Comparison of ENCODE assay signal across 8 mouse cellular contexts in genomic region chr3:95872048-95872447, GRCm38 (mm10). TPM values are rescaled to one million over a fixed set of nuclear protein-coding genes. Genes with fewer than 3 reads are reported as not detected.
DNase-seq lines count a peak whose midpoint lies in the region; ATAC-seq and TF ChIP-seq lines count a peak whose summit lies in the region.

No protein-coding gene starts in this region.

- peaks cover 21% of the 10 kb centered on the region for H3K36me3 ChIP-seq in lung, embryonic 14.5 days (ENCODE audit: insufficient read depth)
- peaks cover 12% of the 10 kb centered on the region for H3K36me3 ChIP-seq in embryonic facial prominence, embryonic 15.5 days
- peaks cover 14% of the 10 kb centered on the region; the same call in 1 of the 2 replicates for H3K36me3 ChIP-seq in intestine, postnatal 0 days (ENCODE audit: control insufficient read depth, insufficient read depth)
- H3K36me3 ChIP-seq in neural tube, embryonic 15.5 days, result peaks cover 21% of the 10 kb centered on the region

- no peak for ATAC-seq in lung, embryonic 14.5 days (ENCODE audit: insufficient read depth)
- no peak for ATAC-seq in embryonic facial prominence, embryonic 15.5 days (ENCODE audit: insufficient number of reproducible peaks, low FRiP score, low TSS enrichment, low read depth)
- no peak for ATAC-seq in intestine, postnatal 0 days
- ATAC-seq in neural tube, embryonic 15.5 days (ENCODE audit: low FRiP score), result no peak

- H3K27me3 ChIP-seq in lung, embryonic 14.5 days (ENCODE audit: insufficient read depth, low read length), result no peaks in the 10 kb centered on the region
- H3K27me3 ChIP-seq in embryonic facial prominence, embryonic 15.5 days, result no peaks in the 10 kb centered on the region
- H3K27me3 ChIP-seq in intestine, postnatal 0 days (replicated peaks; ENCODE audit: control insufficient read depth, insufficient read depth, low read length), result no peaks in the 10 kb centered on the region
- H3K27me3 ChIP-seq in neural tube, embryonic 15.5 days (replicated peaks), result no peaks in the 10 kb centered on the region

- H3K4me1 ChIP-seq in lung, embryonic 14.5 days (ENCODE audit: insufficient read depth), result peaks cover 4% of the 10 kb centered on the region; the same call in 1 of the 2 replicates
- H3K4me1 ChIP-seq in embryonic facial prominence, embryonic 15.5 days, result peaks cover 14% of the 10 kb centered on the region
- 0 out of 2 replicates have a peak, but pooled peaks cover 2% of the 10 kb centered on the region for H3K4me1 ChIP-seq in intestine, postnatal 0 days (replicated peaks; ENCODE audit: control insufficient read depth, insufficient read depth, low read length)
- peaks cover 26% of the 10 kb centered on the region for H3K4me1 ChIP-seq in neural tube, embryonic 15.5 days

- peak overlapping the region; percentile 89 for H3K9ac ChIP-seq in lung, embryonic 14.5 days
- peak overlapping the region; percentile 26 for H3K9ac ChIP-seq in embryonic facial prominence, embryonic 15.5 days
- peak overlapping the region; percentile 78; the same call in 1 of the 2 replicates for H3K9ac ChIP-seq in intestine, postnatal 0 days (ENCODE audit: low read depth, low read length)
- H3K9ac ChIP-seq in neural tube, embryonic 15.5 days (replicated peaks), result peak overlapping the region; percentile 77

- H3K4me2 ChIP-seq in lung, embryonic 14.5 days, result peak overlapping the region; percentile 80
- H3K4me2 ChIP-seq in embryonic facial prominence, embryonic 15.5 days (replicated peaks), result peak overlapping the region; percentile 60
- H3K4me2 ChIP-seq in intestine, postnatal 0 days (replicated peaks; ENCODE audit: low read depth), result peak overlapping the region; percentile 70
- peak overlapping the region; percentile 78 for H3K4me2 ChIP-seq in neural tube, embryonic 15.5 days

- no peaks in the 10 kb centered on the region for H3K9me3 ChIP-seq in lung, embryonic 14.5 days (ENCODE audit: low read depth, low read length)
- no peaks in the 10 kb centered on the region for H3K9me3 ChIP-seq in embryonic facial prominence, embryonic 15.5 days (replicated peaks)
- no peaks in the 10 kb centered on the region for H3K9me3 ChIP-seq in intestine, postnatal 0 days (ENCODE audit: control insufficient read depth)
- H3K9me3 ChIP-seq in neural tube, embryonic 15.5 days (replicated peaks), result no peaks in the 10 kb centered on the region

- H3K27ac ChIP-seq in lung, embryonic 14.5 days (ENCODE audit: low read depth), result no peak overlapping the region
- H3K27ac ChIP-seq in embryonic facial prominence, embryonic 15.5 days (replicated peaks), result no peak overlapping the region
- H3K27ac ChIP-seq in intestine, postnatal 0 days (ENCODE audit: low read depth, low read length), result no peak overlapping the region
- H3K27ac ChIP-seq in neural tube, embryonic 15.5 days (replicated peaks), result peak overlapping the region; percentile 86; the same call in 1 of the 2 replicates

- DNase-seq in lung, embryonic 14.5 days, result no peak
- no peak for DNase-seq in lung, postnatal 10 days
- DNase-seq in urinary bladder, postnatal 36 days (ENCODE audit: low spot score in 2 of 2), result no peak
- DNase-seq in adrenal gland, postnatal 14 days, result no peak
- no peak for DNase-seq in layer of hippocampus, postnatal 14 days (ENCODE audit: low spot score in 2 of 2)

- H3K4me3 ChIP-seq in lung, embryonic 14.5 days (ENCODE audit: low read depth, low read length), result peak overlapping the region; percentile 68
- H3K4me3 ChIP-seq in embryonic facial prominence, embryonic 15.5 days (replicated peaks), result peak overlapping the region; percentile 68
- H3K4me3 ChIP-seq in intestine, postnatal 0 days (ENCODE audit: low read depth, low read length), result peak overlapping the region; percentile 55
- peak overlapping the region; percentile 70 for H3K4me3 ChIP-seq in neural tube, embryonic 15.5 days (replicated peaks)

- no peak for TF ChIP-seq CTCF in lung, embryonic 14.5 days (IDR thresholded peaks at IDR 0.05; ENCODE audit: low read depth)
- no peak for TF ChIP-seq CTCF in intestine, postnatal 0 days (IDR thresholded peaks at IDR 0.05; ENCODE audit: low read depth)

- 66% methylated on average over 7 of the region's 7 CpGs for WGBS in lung, embryonic 14.5 days
- WGBS in embryonic facial prominence, embryonic 15.5 days, result 69% methylated on average over 7 of the region's 7 CpGs
- 46% methylated on average over 7 of the region's 7 CpGs for WGBS in intestine, postnatal 0 days
- 83% methylated on average over 7 of the region's 7 CpGs for WGBS in neural tube, embryonic 15.5 days

RNA-seq across cellular contexts. Expression of gene Mrps21, which starts 0.7 kb away (rescaled TPM):
- 312 and 328 TPM in 2 replicates for polyA plus RNA-seq in lung, embryonic 14.5 days (2014; fragmentation: Nextera tagmentation; extraction: Ambion mirVana)
- polyA plus RNA-seq in embryonic facial prominence, embryonic 15.5 days (2015; fragmentation: Nextera tagmentation; extraction: Ambion mirVana), result 297 and 310 TPM in 2 replicates
- 353 and 369 TPM in 2 replicates for polyA plus RNA-seq in intestine, postnatal 0 days (2015; fragmentation: Nextera tagmentation; extraction: Ambion mirVana)
- polyA plus RNA-seq in neural tube, embryonic 15.5 days (2015; fragmentation: Nextera tagmentation; extraction: Ambion mirVana), result 284 and 296 TPM in 2 replicates
- 289 and 301 TPM in 2 replicates for total RNA-seq in adrenal gland, postnatal 14 days (2021)
- 100 to 1,000 TPM; 134 to 162 TPM for total RNA-seq in layer of hippocampus, postnatal 14 days (2021)

RNA-seq across cellular contexts. Expression of gene Ciart, which starts 10.0 kb away (rescaled TPM):
- polyA plus RNA-seq in lung, embryonic 14.5 days (2014; fragmentation: Nextera tagmentation; extraction: Ambion mirVana), result 5.3 and 6.4 TPM in 2 replicates
- polyA plus RNA-seq in embryonic facial prominence, embryonic 15.5 days (2015; fragmentation: Nextera tagmentation; extraction: Ambion mirVana), result 7.7 and 8.2 TPM in 2 replicates
- polyA plus RNA-seq in intestine, postnatal 0 days (2015; fragmentation: Nextera tagmentation; extraction: Ambion mirVana), result 1.3 and 2.1 TPM in 2 replicates
- 4.3 and 4.5 TPM in 2 replicates for polyA plus RNA-seq in neural tube, embryonic 15.5 days (2015; fragmentation: Nextera tagmentation; extraction: Ambion mirVana)
- total RNA-seq in adrenal gland, postnatal 14 days (2021), result 2.6 and 3.9 TPM in 2 replicates
- 10 to 100 TPM; 10.1 to 10.9 TPM for total RNA-seq in layer of hippocampus, postnatal 14 days (2021)

RNA-seq across cellular contexts. Expression of gene Prpf3, which starts 16.4 kb away (rescaled TPM):
- polyA plus RNA-seq in lung, embryonic 14.5 days (2014; fragmentation: Nextera tagmentation; extraction: Ambion mirVana), result 53.7 and 63.7 TPM in 2 replicates
- 47.9 and 48.5 TPM in 2 replicates for polyA plus RNA-seq in embryonic facial prominence, embryonic 15.5 days (2015; fragmentation: Nextera tagmentation; extraction: Ambion mirVana)
- 14.9 and 16.5 TPM in 2 replicates for polyA plus RNA-seq in intestine, postnatal 0 days (2015; fragmentation: Nextera tagmentation; extraction: Ambion mirVana)
- polyA plus RNA-seq in neural tube, embryonic 15.5 days (2015; fragmentation: Nextera tagmentation; extraction: Ambion mirVana), result 32.2 and 36.3 TPM in 2 replicates
- total RNA-seq in adrenal gland, postnatal 14 days (2021), result 23.0 and 27.2 TPM in 2 replicates
- total RNA-seq in layer of hippocampus, postnatal 14 days (2021), result 10 to 100 TPM; 28.8 to 30.7 TPM

RNA-seq across cellular contexts. Expression of gene BC028528, which starts 19.8 kb away (rescaled TPM):
- 51.4 and 55.4 TPM in 2 replicates for polyA plus RNA-seq in lung, embryonic 14.5 days (2014; fragmentation: Nextera tagmentation; extraction: Ambion mirVana)
- polyA plus RNA-seq in embryonic facial prominence, embryonic 15.5 days (2015; fragmentation: Nextera tagmentation; extraction: Ambion mirVana), result 22.1 and 24.1 TPM in 2 replicates
- polyA plus RNA-seq in intestine, postnatal 0 days (2015; fragmentation: Nextera tagmentation; extraction: Ambion mirVana), result 10.9 and 11.9 TPM in 2 replicates
- 23.8 and 25.3 TPM in 2 replicates for polyA plus RNA-seq in neural tube, embryonic 15.5 days (2015; fragmentation: Nextera tagmentation; extraction: Ambion mirVana)
- 21.1 and 32.7 TPM in 2 replicates for total RNA-seq in adrenal gland, postnatal 14 days (2021)
- 1 to 10 TPM; 6.4 to 9.6 TPM for total RNA-seq in layer of hippocampus, postnatal 14 days (2021)

RNA-seq across cellular contexts. Expression of gene Aph1a, which starts 21.7 kb away (rescaled TPM):
- polyA plus RNA-seq in lung, embryonic 14.5 days (2014; fragmentation: Nextera tagmentation; extraction: Ambion mirVana), result 44.5 and 47.9 TPM in 2 replicates
- 30.1 and 34.6 TPM in 2 replicates for polyA plus RNA-seq in embryonic facial prominence, embryonic 15.5 days (2015; fragmentation: Nextera tagmentation; extraction: Ambion mirVana)
- 42.2 and 52.4 TPM in 2 replicates for polyA plus RNA-seq in intestine, postnatal 0 days (2015; fragmentation: Nextera tagmentation; extraction: Ambion mirVana)
- polyA plus RNA-seq in neural tube, embryonic 15.5 days (2015; fragmentation: Nextera tagmentation; extraction: Ambion mirVana), result 31.0 and 39.5 TPM in 2 replicates
- 165 and 175 TPM in 2 replicates for total RNA-seq in adrenal gland, postnatal 14 days (2021)
- total RNA-seq in layer of hippocampus, postnatal 14 days (2021), result 10 to 100 TPM; 76.1 to 83.5 TPM

Comparison
In these comparisons a context has a peak if more than half of its experiments do, and no peak if none do; other contexts are left out.
1. H3K9ac ChIP-seq: peak in every context shown above with its lines; median percentile 89 in lung, embryonic 14.5 days; 78 in intestine, postnatal 0 days; 77 in neural tube, embryonic 15.5 days; 26 in embryonic facial prominence, embryonic 15.5 days.